Mouse (Mus musculus): Measurements from ENCODE around the gene Rfx2.

The Rfx2 gene

GRCm38 (mm10) chr17:56830411-56831110 is at the start of gene Rfx2:
Rfx2 (minus strand) TSS chr17:56831013.
- DNase-seq = peak; percentile 25

- no peak for DNase-seq
Measured at GRCm38 (mm10) chr17:56877426-56877825, 46.6 kb upstream of the Rfx2 start.

- DNase-seq = no peak
Measured at GRCm38 (mm10) chr17:56876981-56877380, 46.2 kb upstream of the Rfx2 start.

GRCm38 (mm10) chr17:56876465-56876864 is 45.7 kb upstream of the Rfx2 start:
- DNase-seq = no peak

GRCm38 (mm10) chr17:56874936-56875651 is 44.3 kb upstream of the Rfx2 start, which contains the start of gene 1700061G19Rik:
1700061G19Rik (plus strand) TSS chr17:56875477.
- DNase-seq = no peak

- DNase-seq = no peak
Measured at GRCm38 (mm10) chr17:56874237-56874636, 43.4 kb upstream of the Rfx2 start, which contains the start of gene Acsbg2. Acsbg2 (minus strand) TSS chr17:56874447.

GRCm38 (mm10) chr17:56872512-56872911 is 41.7 kb upstream of the Rfx2 start:
- no peak for DNase-seq

- no peak for DNase-seq
Measured at GRCm38 (mm10) chr17:56871767-56872166, 41.0 kb upstream of the Rfx2 start.

GRCm38 (mm10) chr17:56870287-56870953 is 39.6 kb upstream of the Rfx2 start:
- DNase-seq = no peak

GRCm38 (mm10) chr17:56869481-56869977 is 38.7 kb upstream of the Rfx2 start:
- DNase-seq = no peak

- no peak for DNase-seq
Measured at GRCm38 (mm10) chr17:56866071-56866470, 35.3 kb upstream of the Rfx2 start.

GRCm38 (mm10) chr17:56861197-56861596 is 30.4 kb upstream of the Rfx2 start:
- no peak for DNase-seq

- no peak for DNase-seq
Measured at GRCm38 (mm10) chr17:56858922-56859321, 28.1 kb upstream of the Rfx2 start.

GRCm38 (mm10) chr17:56858216-56858615 is 27.4 kb upstream of the Rfx2 start:
- DNase-seq = peak; percentile 64

GRCm38 (mm10) chr17:56855421-56855820 is 24.6 kb upstream of the Rfx2 start:
- DNase-seq = no peak

GRCm38 (mm10) chr17:56851167-56851566 is 20.4 kb upstream of the Rfx2 start:
- DNase-seq = no peak

- no peak for DNase-seq
Measured at GRCm38 (mm10) chr17:56849710-56850109, 18.9 kb upstream of the Rfx2 start.

GRCm38 (mm10) chr17:56848785-56849184 is 18.0 kb upstream of the Rfx2 start:
- DNase-seq = no peak

GRCm38 (mm10) chr17:56843678-56844077 is 12.9 kb upstream of the Rfx2 start:
- no peak for DNase-seq

GRCm38 (mm10) chr17:56842173-56842572 is 11.4 kb upstream of the Rfx2 start:
- no peak for DNase-seq

GRCm38 (mm10) chr17:56840524-56840923 is 9.7 kb upstream of the Rfx2 start:
- no peak for DNase-seq

- no peak for DNase-seq
Measured at GRCm38 (mm10) chr17:56836336-56836735, 5.5 kb upstream of the Rfx2 start.

- DNase-seq = no peak
Measured at GRCm38 (mm10) chr17:56833381-56833780, 2.6 kb upstream of the Rfx2 start.

- DNase-seq = no peak
Measured at GRCm38 (mm10) chr17:56832918-56833317, 2.1 kb upstream of the Rfx2 start.

Measured in embryo, embryonic 11 days (tissue).